Mouse (Mus musculus) spleen, adult 18-20 months (tissue): ENCODE results near the gene Mccc1.

Experiments
- DNase-seq, 2 experiments: peaks; one replicate each; pipeline ENCODE4 v3.0.0; 2022; ENCODE audit warnings: mixed read lengths in 2 of 2

Mccc1 gene

GRCm38 (mm10) chr3:36000275-36001239 lies at the start of gene Mccc1:
Mccc1 (minus strand) TSS chr3:36000678.
- DNase-seq: peak; percentile 82 to 88

GRCm38 (mm10) chr3:36049106-36049505 lies 48.6 kb upstream of the Mccc1 start:
- DNase-seq: no peak

- no peak for DNase-seq
Observed at GRCm38 (mm10) chr3:36045086-36045485, 44.6 kb upstream of the Mccc1 start.

- DNase-seq: no peak
Observed at GRCm38 (mm10) chr3:36044520-36044919, 44.0 kb upstream of the Mccc1 start.

GRCm38 (mm10) chr3:36031740-36032510 lies 31.4 kb upstream of the Mccc1 start:
- no peak for DNase-seq

GRCm38 (mm10) chr3:36029993-36030392 lies 29.5 kb upstream of the Mccc1 start:
- DNase-seq: no peak

GRCm38 (mm10) chr3:36025732-36026131 lies 25.3 kb upstream of the Mccc1 start:
- no peak for DNase-seq

GRCm38 (mm10) chr3:36011239-36011638 lies 10.8 kb upstream of the Mccc1 start:
- DNase-seq: no peak

- DNase-seq: no peak
Observed at GRCm38 (mm10) chr3:36008411-36009154, 8.1 kb upstream of the Mccc1 start.

- no peak for DNase-seq
Observed at GRCm38 (mm10) chr3:36004028-36004895, 3.8 kb upstream of the Mccc1 start.

- DNase-seq: no peak
Observed at GRCm38 (mm10) chr3:35994552-35995531, 5.6 kb downstream of the Mccc1 start.

- DNase-seq: no peak
Observed at GRCm38 (mm10) chr3:35990715-35991114, 9.8 kb downstream of the Mccc1 start.

- DNase-seq: no peak
Observed at GRCm38 (mm10) chr3:35988031-35988430, 12.4 kb downstream of the Mccc1 start.

GRCm38 (mm10) chr3:35986266-35986665 lies 14.2 kb downstream of the Mccc1 start:
- DNase-seq: no peak

GRCm38 (mm10) chr3:35973551-35973950 lies 26.9 kb downstream of the Mccc1 start:
- peak; percentile 17 to 35 for DNase-seq

GRCm38 (mm10) chr3:35972985-35973384 lies 27.5 kb downstream of the Mccc1 start:
- peak in 1 of 2 experiments; percentile 18 for DNase-seq

GRCm38 (mm10) chr3:35971149-35971548 lies 29.3 kb downstream of the Mccc1 start:
- no peak for DNase-seq

- DNase-seq: no peak
Observed at GRCm38 (mm10) chr3:35970441-35970840, 30.0 kb downstream of the Mccc1 start.

- DNase-seq: no peak
Observed at GRCm38 (mm10) chr3:35967366-35967921, 33.0 kb downstream of the Mccc1 start.

GRCm38 (mm10) chr3:35966493-35966892 lies 34.0 kb downstream of the Mccc1 start:
- DNase-seq: no peak
